Mouse (Mus musculus): ENCODE results near the gene Tkt. TPM values are rescaled to one million over a fixed set of nuclear protein-coding genes. Genes with fewer than 3 reads are reported as not detected.
A peak's percentile ranks its signal among the peaks of the same experiment; 100 is the strongest.
"Not testable (repeated sequence)": the region's sequence is repeated elsewhere in the genome, so short reads cannot be mapped to it uniquely, and the experiment has no call there.

The Tkt gene
- polyA plus RNA-seq, 1 experiment, result 412 TPM

GRCm38 (mm10) chr14:30566317-30566716 is 18.2 kb downstream of the Tkt start:
- H3K27ac ChIP-seq (ENCODE audit: insufficient read depth, low read depth, low read length), result no peak overlapping the region
- TF ChIP-seq CTCF (IDR thresholded peaks at IDR 0.05; ENCODE audit: low read depth, low read length) (no peak), POLR2A (IDR thresholded peaks at IDR 0.05; ENCODE audit: borderline replicate concordance, low read depth, low read length) (no peak)
- H3K4me3 ChIP-seq (ENCODE audit: insufficient read depth, low read length), result no peak overlapping the region
- H3K4me1 ChIP-seq (ENCODE audit: control insufficient read depth, insufficient read depth, low read length), result peaks cover 13% of the 10 kb centered on the region

- TF ChIP-seq POLR2A (IDR thresholded peaks at IDR 0.05; ENCODE audit: borderline replicate concordance, low read depth, low read length) (no peak), CTCF (IDR thresholded peaks at IDR 0.05; ENCODE audit: low read depth, low read length) (no peak)
- Histone ChIP-seq H3K4me3 (ENCODE audit: insufficient read depth, low read length) (no peak overlapping the region), H3K27ac (ENCODE audit: insufficient read depth, low read depth, low read length) (no peak overlapping the region), H3K4me1 (ENCODE audit: control insufficient read depth, insufficient read depth, low read length) (peaks cover 13% of the 10 kb centered on the region)
Observed at GRCm38 (mm10) chr14:30568016-30568415, 19.9 kb downstream of the Tkt start.

- TF ChIP-seq CTCF (IDR thresholded peaks at IDR 0.05; ENCODE audit: low read depth, low read length) (no peak), POLR2A (IDR thresholded peaks at IDR 0.05; ENCODE audit: borderline replicate concordance, low read depth, low read length) (no peak)
- Histone ChIP-seq H3K4me1 (ENCODE audit: control insufficient read depth, insufficient read depth, low read length) (peaks cover 9% of the 10 kb centered on the region), H3K27ac (ENCODE audit: insufficient read depth, low read depth, low read length) (no peak overlapping the region), H3K4me3 (ENCODE audit: insufficient read depth, low read length) (no peak overlapping the region)
Observed at GRCm38 (mm10) chr14:30570303-30570702, 22.1 kb downstream of the Tkt start.

GRCm38 (mm10) chr14:30572253-30572652 is 24.1 kb downstream of the Tkt start:
- no peak overlapping the region for H3K4me3 ChIP-seq (ENCODE audit: insufficient read depth, low read length)
- H3K27ac ChIP-seq (ENCODE audit: insufficient read depth, low read depth, low read length), result no peak overlapping the region
- peaks cover 9% of the 10 kb centered on the region for H3K4me1 ChIP-seq (ENCODE audit: control insufficient read depth, insufficient read depth, low read length)
- no peak for TF ChIP-seq CTCF (IDR thresholded peaks at IDR 0.05; ENCODE audit: low read depth, low read length)
- no peak for TF ChIP-seq POLR2A (IDR thresholded peaks at IDR 0.05; ENCODE audit: borderline replicate concordance, low read depth, low read length)

GRCm38 (mm10) chr14:30573235-30573634 is 25.1 kb downstream of the Tkt start:
- no peak overlapping the region for H3K27ac ChIP-seq (ENCODE audit: insufficient read depth, low read depth, low read length)
- H3K4me3 ChIP-seq (ENCODE audit: insufficient read depth, low read length), result no peak overlapping the region
- TF ChIP-seq CTCF (IDR thresholded peaks at IDR 0.05; ENCODE audit: low read depth, low read length) (no peak), POLR2A (IDR thresholded peaks at IDR 0.05; ENCODE audit: borderline replicate concordance, low read depth, low read length) (no peak)
- H3K4me1 ChIP-seq (ENCODE audit: control insufficient read depth, insufficient read depth, low read length), result peaks cover 13% of the 10 kb centered on the region

GRCm38 (mm10) chr14:30573983-30574584 is 25.9 kb downstream of the Tkt start:
- Histone ChIP-seq H3K27ac (ENCODE audit: insufficient read depth, low read depth, low read length) (peak overlapping the region; percentile 47), H3K4me1 (ENCODE audit: control insufficient read depth, insufficient read depth, low read length) (peaks cover 19% of the 10 kb centered on the region), H3K4me3 (ENCODE audit: insufficient read depth, low read length) (no peak overlapping the region)
- TF ChIP-seq CTCF (IDR thresholded peaks at IDR 0.05; ENCODE audit: low read depth, low read length), result peak; percentile 32
- no peak for TF ChIP-seq POLR2A (IDR thresholded peaks at IDR 0.05; ENCODE audit: borderline replicate concordance, low read depth, low read length)

- Histone ChIP-seq H3K4me1 (ENCODE audit: control insufficient read depth, insufficient read depth, low read length) (peaks cover 28% of the 10 kb centered on the region), H3K27ac (ENCODE audit: insufficient read depth, low read depth, low read length) (no peak overlapping the region), H3K4me3 (ENCODE audit: insufficient read depth, low read length) (no peak overlapping the region)
- TF ChIP-seq CTCF (IDR thresholded peaks at IDR 0.05; ENCODE audit: low read depth, low read length), result no peak
- no peak for TF ChIP-seq POLR2A (IDR thresholded peaks at IDR 0.05; ENCODE audit: borderline replicate concordance, low read depth, low read length)
Observed at GRCm38 (mm10) chr14:30575791-30576190, 27.6 kb downstream of the Tkt start.

GRCm38 (mm10) chr14:30576260-30576659 is 28.1 kb downstream of the Tkt start:
- H3K4me3 ChIP-seq (ENCODE audit: insufficient read depth, low read length), result no peak overlapping the region
- peaks cover 32% of the 10 kb centered on the region for H3K4me1 ChIP-seq (ENCODE audit: control insufficient read depth, insufficient read depth, low read length)
- H3K27ac ChIP-seq (ENCODE audit: insufficient read depth, low read depth, low read length), result no peak overlapping the region
- TF ChIP-seq CTCF (IDR thresholded peaks at IDR 0.05; ENCODE audit: low read depth, low read length) (no peak), POLR2A (IDR thresholded peaks at IDR 0.05; ENCODE audit: borderline replicate concordance, low read depth, low read length) (no peak)

- H3K4me3 ChIP-seq (ENCODE audit: insufficient read depth, low read length), result not testable (repeated sequence)
- peak overlapping the region; percentile 62 for H3K27ac ChIP-seq (ENCODE audit: insufficient read depth, low read depth, low read length)
- H3K4me1 ChIP-seq (ENCODE audit: control insufficient read depth, insufficient read depth, low read length), result peaks cover 34% of the 10 kb centered on the region
Observed at GRCm38 (mm10) chr14:30577303-30578062, 29.3 kb downstream of the Tkt start.

- Histone ChIP-seq H3K4me1 (ENCODE audit: control insufficient read depth, insufficient read depth, low read length) (peaks cover 28% of the 10 kb centered on the region), H3K27ac (ENCODE audit: insufficient read depth, low read depth, low read length) (peak overlapping the region; percentile 77), H3K4me3 (ENCODE audit: insufficient read depth, low read length) (0 out of 2 replicates have a peak overlapping the region, but pooled peaks have one; percentile 5)
- TF ChIP-seq CTCF (IDR thresholded peaks at IDR 0.05; ENCODE audit: low read depth, low read length) (no peak), POLR2A (IDR thresholded peaks at IDR 0.05; ENCODE audit: borderline replicate concordance, low read depth, low read length) (no peak)
Observed at GRCm38 (mm10) chr14:30579180-30579579, 31.0 kb downstream of the Tkt start.
